Mouse (Mus musculus): ENCODE data around the gene Zc3h4. TPM values are rescaled to one million over a fixed set of nuclear protein-coding genes. Genes with fewer than 3 reads are reported as not detected.

Gene Zc3h4
- polyA plus RNA-seq, 1 experiment from 2014 or later: 26.3 TPM

Other genes starting within 250 kb of the Zc3h4 start
- 7.7 and 9.4 TPM in 2 replicates for gene Meis3, start 225.8 kb upstream of the Zc3h4 start, polyA plus RNA-seq (2016; fragmentation: Nextera tagmentation; extraction: Ambion mirVana)
- gene Dhx34, start 178.9 kb upstream of the Zc3h4 start, polyA plus RNA-seq (2016; fragmentation: Nextera tagmentation; extraction: Ambion mirVana): 14.7 and 17.4 TPM in 2 replicates
- gene C5ar2, start 156.8 kb upstream of the Zc3h4 start, polyA plus RNA-seq (2016; fragmentation: Nextera tagmentation; extraction: Ambion mirVana): 0.10 TPM in 1 of 2 replicates, not detected in the other
- 0.45 and 0.91 TPM in 2 replicates for gene C5ar1, start 141.4 kb upstream of the Zc3h4 start, polyA plus RNA-seq (2016; fragmentation: Nextera tagmentation; extraction: Ambion mirVana)
- 13.9 and 17.6 TPM in 2 replicates for gene Inafm1, start 127.3 kb upstream of the Zc3h4 start, polyA plus RNA-seq (2016; fragmentation: Nextera tagmentation; extraction: Ambion mirVana)
- 43.1 and 44.7 TPM in 2 replicates for gene Ccdc9, start 114.1 kb upstream of the Zc3h4 start, polyA plus RNA-seq (2016; fragmentation: Nextera tagmentation; extraction: Ambion mirVana)
- 8.2 and 9.3 TPM in 2 replicates for gene Bbc3, start 92.5 kb upstream of the Zc3h4 start, polyA plus RNA-seq (2016; fragmentation: Nextera tagmentation; extraction: Ambion mirVana)
- gene Sae1, start 13.1 kb upstream of the Zc3h4 start, polyA plus RNA-seq (2016; fragmentation: Nextera tagmentation; extraction: Ambion mirVana): 404 and 415 TPM in 2 replicates
- gene Tmem160, start 51.9 kb downstream of the Zc3h4 start, polyA plus RNA-seq (2016; fragmentation: Nextera tagmentation; extraction: Ambion mirVana): 59.7 and 62.0 TPM in 2 replicates
- gene Npas1, start 76.8 kb downstream of the Zc3h4 start, polyA plus RNA-seq (2016; fragmentation: Nextera tagmentation; extraction: Ambion mirVana): 0.42 and 0.44 TPM in 2 replicates
- 25.6 and 30.3 TPM in 2 replicates for gene Arhgap35, start 214.1 kb downstream of the Zc3h4 start, polyA plus RNA-seq (2016; fragmentation: Nextera tagmentation; extraction: Ambion mirVana)